Mouse (Mus musculus) liver, embryonic 11.5 days (tissue): ENCODE data around the gene Ints14. TPM values are rescaled to one million over a fixed set of nuclear protein-coding genes. Genes with fewer than 3 reads are reported as not detected.

ENCODE experiments used
- ATAC-seq: fragments of 200-750 bp; cut with Nextera tagmentation; replicated peaks from 2 replicates; pipeline ENCODE4 v1.8.0; 2017; ENCODE audit warnings: moderate number of reproducible peaks, mild to moderate bottlenecking, moderate TSS enrichment, moderate library complexity; ENCODE audit not compliant: low FRiP score
- DNase-seq: peaks from one replicate; pipeline ENCODE4 v3.0.0-alpha.2; 2017; ENCODE audit warnings: low spot score
- H3K27ac ChIP-seq: fragments of 300-500 bp; sonication (generic); 2 replicates; pipeline ENCODE4 v1.5.1; 2014; ENCODE audit warnings: mild to moderate bottlenecking, low read depth, low read length, control low read depth
- H3K27me3 ChIP-seq: fragments of 300-500 bp; sonication (generic); replicated peaks from 2 replicates; pipeline ENCODE4 v1.6.1; 2014; ENCODE audit warnings: low read length, mixed read lengths; ENCODE audit not compliant: control insufficient read depth, insufficient read depth
- H3K36me3 ChIP-seq: fragments of 300-500 bp; sonication (generic); 2 replicates; pipeline ENCODE4 v1.6.1; 2014; ENCODE audit warnings: mild to moderate bottlenecking, low read length, moderate library complexity, mixed read lengths; ENCODE audit not compliant: control insufficient read depth, insufficient read depth
- H3K4me1 ChIP-seq: fragments of 300-500 bp; sonication (generic); replicated peaks from 2 replicates; pipeline ENCODE4 v1.6.1; 2014; ENCODE audit warnings: low read length, mixed read lengths; ENCODE audit not compliant: control insufficient read depth, insufficient read depth
- H3K4me2 ChIP-seq: fragments of 300-500 bp; sonication (generic); 2 replicates; pipeline ENCODE4 v1.6.1; 2014; ENCODE audit warnings: mild to moderate bottlenecking, control low read depth, moderate library complexity
- H3K4me3 ChIP-seq: fragments of 300-500 bp; sonication (generic); 2 replicates; pipeline ENCODE4 v1.5.1; 2014; ENCODE audit warnings: low read depth, low read length, control low read depth
- H3K9ac ChIP-seq: fragments of 300-500 bp; sonication (generic); 2 replicates; pipeline ENCODE4 v1.6.1; 2014; ENCODE audit warnings: low read depth, low read length, control low read depth
- H3K9me3 ChIP-seq: fragments of 300-500 bp; sonication (generic); 2 replicates; pipeline ENCODE4 v1.6.1; 2016; ENCODE audit warnings: low read length, inconsistent platforms, mixed read lengths; ENCODE audit not compliant: control insufficient read depth
- WGBS: fragments of 180-500 bp; shearing (Covaris S2); extraction: QIAGEN DNeasy Blood & Tissue Kit; methylation state at CpG from one replicate; pipeline ENCODE4 v1.1.7; 2014; 5-methylcytosine and 5-hydroxymethylcytosine counted together
- polyA plus RNA-seq: library from polyadenylated mRNA; unstranded; fragments of >200 nt; fragmentation: Nextera tagmentation; extraction: Ambion mirVana; gene quantifications from 2 replicates; pipeline ENCODE4 v1.2.1, GENCODE M21; 2014

Ints14 gene
- polyA plus RNA-seq, 1 experiment from 2014 or later, result 58.4 TPM

DNA sequence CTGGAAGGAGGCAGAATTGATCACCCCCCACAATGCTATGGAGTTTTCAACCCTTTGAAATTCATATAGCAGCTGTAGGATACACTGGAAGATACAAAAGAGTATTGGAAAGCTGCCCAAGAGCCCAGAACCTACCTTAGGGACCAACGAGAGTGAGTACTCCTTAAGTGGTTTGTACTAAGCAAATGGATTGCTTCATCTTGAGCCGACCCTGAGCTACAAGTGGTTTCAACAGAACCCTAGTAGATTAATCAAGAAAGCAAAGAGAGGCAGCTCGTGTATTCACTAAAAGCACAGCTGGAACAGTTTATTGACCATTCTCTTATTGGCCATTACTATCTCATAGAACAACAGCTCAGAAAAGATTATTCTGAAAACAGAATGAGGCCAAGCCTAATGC is 58.4 kb downstream of the Ints14 start:
- no peak overlapping the region for H3K4me3 ChIP-seq
- H3K9me3 ChIP-seq, result no peaks in the 10 kb centered on the region
- H3K27ac ChIP-seq, result peak overlapping the region; percentile 46; the same call in 1 of the 2 replicates
- H3K9ac ChIP-seq, result 0 out of 2 replicates have a peak overlapping the region, but pooled peaks have one; percentile 1
- ATAC-seq, result no peak
- H3K36me3 ChIP-seq, result no peaks in the 10 kb centered on the region
- peak overlapping the region; percentile 91 for H3K4me2 ChIP-seq
- H3K4me1 ChIP-seq, result peaks cover 45% of the 10 kb centered on the region
- DNase-seq, result no peak
- 56% methylated on average over 3 of the region's 3 CpGs for WGBS
- H3K27me3 ChIP-seq, result no peaks in the 10 kb centered on the region

DNA sequence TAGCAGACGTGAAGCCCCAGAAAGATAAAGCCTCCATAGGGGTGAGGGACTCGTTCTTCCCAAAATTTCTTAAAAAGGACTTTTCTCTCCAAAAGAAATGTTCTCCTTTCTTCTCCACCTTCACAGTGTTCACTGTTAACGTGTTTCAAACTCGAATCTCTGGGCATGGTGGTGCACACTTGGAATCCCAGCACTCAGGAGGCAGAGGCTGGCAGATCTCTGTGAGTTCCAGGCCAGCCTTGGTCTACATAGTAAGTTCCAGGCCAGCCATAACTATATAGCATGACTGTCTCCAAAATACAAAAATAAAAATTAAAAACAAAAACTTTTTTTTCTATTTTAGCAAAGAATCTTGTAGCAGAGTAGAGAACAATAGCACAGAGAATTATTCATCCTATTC is 59.4 kb downstream of the Ints14 start:
- Histone ChIP-seq H3K4me3 (peak overlapping the region; percentile 83), H3K9ac (no peak overlapping the region; the same call in 1 of the 2 replicates), H3K9me3 (no peaks in the 10 kb centered on the region), H3K27me3 (no peaks in the 10 kb centered on the region), H3K27ac (no peak overlapping the region), H3K4me2 (peak overlapping the region; percentile 91), H3K36me3 (no peaks in the 10 kb centered on the region), H3K4me1 (peaks cover 45% of the 10 kb centered on the region)
- DNase-seq, result no peak
- 51% methylated on average over 4 of the region's 4 CpGs for WGBS
- ATAC-seq, result no peak

DNA sequence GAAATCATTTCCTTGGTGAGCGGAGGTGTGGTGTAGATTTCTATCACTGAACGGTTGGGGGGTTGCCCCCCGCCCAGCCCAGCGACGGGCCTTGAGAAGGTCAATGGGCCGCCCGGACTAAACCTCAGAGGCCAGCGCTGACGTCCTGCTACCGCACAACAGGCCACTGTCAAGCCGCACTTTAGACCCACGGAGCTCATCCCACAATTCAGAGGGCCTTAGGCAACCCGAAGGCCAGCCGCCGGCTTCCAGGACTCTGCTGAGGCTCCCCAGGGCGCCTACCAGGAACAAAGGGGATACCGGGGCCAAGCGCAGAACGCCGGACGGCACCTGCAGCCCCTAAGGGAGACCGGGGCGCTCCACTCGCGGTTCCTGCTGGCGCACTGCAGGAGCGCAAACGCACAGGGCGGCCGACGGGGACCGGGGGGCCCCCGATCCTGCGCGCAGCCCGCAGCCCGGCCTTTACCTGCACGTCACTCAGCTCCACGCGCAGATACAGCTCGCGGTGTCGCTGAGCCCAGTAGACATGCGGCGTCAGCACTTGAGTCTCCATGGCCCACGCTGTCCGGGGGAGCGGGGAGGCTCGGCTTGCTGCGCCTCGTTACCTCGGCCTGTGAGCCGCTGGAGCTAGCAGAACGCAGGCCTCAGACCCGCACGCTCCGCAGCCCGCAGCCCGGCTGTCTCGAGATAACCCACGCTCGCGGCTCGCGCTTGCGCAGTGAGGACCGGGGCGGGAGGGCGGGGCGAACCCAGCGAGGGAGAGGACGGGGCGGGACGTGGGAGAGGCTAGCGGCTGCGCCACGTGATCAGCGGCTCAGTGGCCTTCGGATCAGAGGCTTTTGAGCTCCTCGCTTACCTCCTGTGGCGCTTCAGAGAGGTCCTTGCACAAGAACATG is 60.5 kb downstream of the Ints14 start, which contains the start of gene Hacd3:
Gene Hacd3 (minus strand): TSS at position 703 of the 896 bp plus-strand sequence.
- peak; percentile 90 for ATAC-seq
- peaks cover 37% of the 10 kb centered on the region for H3K4me1 ChIP-seq
- WGBS, result under 1% methylated on average over 81 of the region's 81 CpGs
- no peaks in the 10 kb centered on the region for H3K36me3 ChIP-seq
- H3K9ac ChIP-seq, result peak within 1 kb of the TSS; percentile 89
- peak within 1 kb of the TSS; percentile 80 for H3K27ac ChIP-seq
- H3K9me3 ChIP-seq, result no peaks in the 10 kb centered on the region
- peak within 1 kb of the TSS; percentile 83 for H3K4me3 ChIP-seq
- DNase-seq, result peak; percentile 91
- peak within 1 kb of the TSS; percentile 91 for H3K4me2 ChIP-seq
- H3K27me3 ChIP-seq, result no peaks in the 10 kb centered on the region

DNA sequence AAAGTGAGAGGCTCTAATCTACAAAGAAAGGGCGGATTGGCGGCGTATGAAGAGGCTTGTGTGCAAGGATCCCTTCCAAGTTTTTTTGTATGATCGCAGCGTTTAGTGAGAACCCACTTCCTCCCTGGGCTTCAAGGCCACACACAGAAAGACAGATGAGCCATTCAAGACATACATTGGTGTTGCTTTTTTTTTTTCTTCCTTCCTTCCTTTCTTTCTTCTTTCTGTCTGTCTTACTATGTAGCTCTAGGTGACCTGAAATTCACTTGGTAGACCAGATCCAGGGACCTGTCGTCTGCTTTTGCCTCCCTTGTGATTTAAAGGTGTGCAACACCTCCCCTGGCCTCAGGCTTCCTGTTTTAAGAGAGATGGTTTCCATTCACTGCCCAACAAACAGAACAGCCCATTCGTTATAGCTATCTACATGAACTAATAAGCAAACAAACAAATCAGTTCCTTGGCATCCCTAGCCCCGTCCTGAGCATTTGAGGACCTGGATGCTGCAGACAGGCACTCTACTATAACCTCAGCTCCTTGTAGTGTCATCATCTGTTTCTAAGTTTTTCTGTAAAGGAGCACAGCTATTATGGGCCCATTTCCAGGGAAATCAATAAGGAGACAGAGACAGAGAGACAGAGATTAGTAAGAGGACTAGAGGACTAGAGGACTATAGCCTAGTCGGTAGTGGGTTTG is 61.3 kb downstream of the Ints14 start:
- no peak for DNase-seq
- peak overlapping the region; percentile 91 for H3K4me2 ChIP-seq
- no peaks in the 10 kb centered on the region for H3K36me3 ChIP-seq
- no peaks in the 10 kb centered on the region for H3K9me3 ChIP-seq
- no peak; the same call in 1 of the 2 replicates for ATAC-seq
- WGBS, result 22% methylated on average over 9 of the region's 9 CpGs
- peaks cover 32% of the 10 kb centered on the region for H3K4me1 ChIP-seq
- H3K27ac ChIP-seq, result peak overlapping the region; percentile 80
- no peaks in the 10 kb centered on the region for H3K27me3 ChIP-seq
- H3K9ac ChIP-seq, result peak overlapping the region; percentile 89
- H3K4me3 ChIP-seq, result peak overlapping the region; percentile 83

DNA sequence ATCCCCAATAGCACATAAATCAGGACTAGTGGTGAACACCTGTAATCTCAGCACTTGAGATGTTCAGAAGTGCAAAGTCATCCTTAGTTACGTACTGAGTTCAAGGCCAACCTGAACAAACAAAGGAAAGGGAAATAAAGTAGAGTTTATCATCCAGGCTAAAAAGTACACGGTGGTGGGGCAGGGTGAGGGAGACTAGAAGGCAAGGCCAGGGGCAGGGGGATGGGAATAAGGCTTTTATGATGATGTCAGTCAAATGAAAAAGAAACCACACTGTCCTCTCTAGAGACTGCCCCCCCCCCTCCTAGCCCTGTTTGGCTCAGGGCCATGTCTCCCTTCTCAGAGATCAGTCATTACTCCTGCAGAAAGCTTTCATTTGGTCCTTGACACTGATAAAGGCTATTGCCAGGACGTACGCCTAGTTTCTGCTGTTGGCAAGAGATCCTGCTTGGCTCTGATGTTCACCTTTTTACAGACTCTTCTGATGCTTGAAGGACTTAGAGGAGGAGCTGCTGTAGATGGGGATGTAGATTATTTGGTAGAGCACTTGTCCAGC is 62.0 kb downstream of the Ints14 start:
- ATAC-seq, result no peak
- WGBS, result 68% methylated on average over 4 of the region's 4 CpGs
- no peak for DNase-seq
- no peaks in the 10 kb centered on the region for H3K27me3 ChIP-seq
- H3K9me3 ChIP-seq, result no peaks in the 10 kb centered on the region
- H3K4me3 ChIP-seq, result no peak overlapping the region
- no peak overlapping the region for H3K4me2 ChIP-seq
- H3K36me3 ChIP-seq, result no peaks in the 10 kb centered on the region
- peaks cover 32% of the 10 kb centered on the region for H3K4me1 ChIP-seq
- H3K27ac ChIP-seq, result no peak overlapping the region
- no peak overlapping the region for H3K9ac ChIP-seq

DNA sequence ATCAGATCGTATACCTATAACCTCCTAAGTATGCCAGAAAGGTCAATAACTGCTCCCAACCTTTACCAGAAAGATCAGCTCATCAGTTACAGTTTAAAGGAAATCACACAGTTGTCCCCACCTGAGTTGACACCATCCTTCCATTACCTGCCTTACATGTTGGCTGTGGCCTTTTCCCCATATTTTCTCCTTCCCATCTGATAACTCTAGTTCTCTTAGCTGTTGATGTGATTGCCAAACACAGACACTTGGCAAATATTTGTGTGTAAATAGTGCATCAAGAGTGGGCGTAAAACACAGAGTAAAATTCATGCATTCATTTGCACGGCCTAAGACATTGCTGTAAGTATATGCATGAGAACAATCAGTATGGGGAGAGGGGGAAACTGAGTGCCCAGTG is 62.7 kb downstream of the Ints14 start:
- Histone ChIP-seq H3K4me2 (no peak overlapping the region), H3K27me3 (no peaks in the 10 kb centered on the region), H3K9me3 (no peaks in the 10 kb centered on the region), H3K27ac (no peak overlapping the region), H3K4me1 (peaks cover 28% of the 10 kb centered on the region), H3K9ac (no peak overlapping the region), H3K36me3 (no peaks in the 10 kb centered on the region), H3K4me3 (no peak overlapping the region)
- DNase-seq (no peak), ATAC-seq (no peak)
- 86% methylated on average over 3 of the region's 3 CpGs for WGBS

DNA sequence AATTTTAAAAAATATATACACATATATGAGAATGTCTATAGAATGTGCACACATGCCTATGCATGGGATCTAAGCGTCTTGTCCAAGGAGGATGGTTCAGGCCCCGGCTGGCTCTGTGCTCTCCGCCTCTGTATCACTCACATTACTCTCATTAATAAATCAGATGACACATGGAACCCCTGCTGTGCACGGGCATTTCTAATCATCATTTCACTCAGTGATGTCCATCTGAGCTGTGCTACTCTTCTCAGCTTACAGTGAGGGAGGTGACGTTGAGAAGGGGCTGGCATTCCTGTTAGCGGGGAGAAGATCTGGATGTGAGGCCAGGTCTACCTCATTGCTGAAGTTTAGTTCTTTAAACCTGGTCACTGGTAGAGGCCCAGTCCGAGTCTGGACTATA is 66.5 kb downstream of the Ints14 start:
- Histone ChIP-seq H3K4me1 (peaks cover 7% of the 10 kb centered on the region), H3K36me3 (no peaks in the 10 kb centered on the region), H3K27me3 (no peaks in the 10 kb centered on the region), H3K4me3 (no peak overlapping the region), H3K9me3 (no peaks in the 10 kb centered on the region), H3K4me2 (no peak overlapping the region), H3K27ac (no peak overlapping the region), H3K9ac (no peak overlapping the region)
- WGBS, result 81% methylated on average over 7 of the region's 7 CpGs
- no peak for ATAC-seq
- no peak for DNase-seq

DNA sequence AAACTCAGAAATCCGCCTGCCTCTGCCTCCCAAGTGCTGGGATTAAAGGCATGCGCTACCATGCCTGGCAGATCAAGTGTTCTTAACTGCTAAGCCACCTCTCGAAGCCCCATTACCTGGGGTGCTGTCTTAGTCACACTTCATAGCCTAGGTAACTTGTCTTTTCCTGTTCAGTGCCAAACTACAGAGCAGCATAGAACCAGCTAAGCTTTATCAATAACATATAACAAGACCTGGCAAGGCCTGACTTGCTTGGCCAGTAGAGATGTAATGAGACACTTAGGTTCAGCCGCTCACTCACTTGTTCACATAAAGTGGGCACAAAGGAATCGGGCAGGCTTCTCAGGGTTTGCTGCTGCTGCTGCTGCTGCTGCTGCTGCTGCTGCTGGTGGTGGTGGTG is 67.6 kb downstream of the Ints14 start:
- Histone ChIP-seq H3K9ac (no peak overlapping the region), H3K27ac (no peak overlapping the region), H3K36me3 (no peaks in the 10 kb centered on the region), H3K27me3 (no peaks in the 10 kb centered on the region), H3K9me3 (no peaks in the 10 kb centered on the region), H3K4me2 (no peak overlapping the region), H3K4me1 (peaks cover 6% of the 10 kb centered on the region; the same call in 1 of the 2 replicates), H3K4me3 (no peak overlapping the region)
- WGBS, result 77% methylated on average over 5 of the region's 5 CpGs
- no peak for DNase-seq
- ATAC-seq, result no peak
